Mouse (Mus musculus): ENCODE results near the gene Sparcl1. TPM values are rescaled to one million over a fixed set of nuclear protein-coding genes. Genes with fewer than 3 reads are reported as not detected.
A peak's percentile ranks its signal among the peaks of the same experiment; 100 is the strongest.

Gene Sparcl1
- polyA plus RNA-seq, 1 experiment from 2014 or later = 48.8 TPM

GRCm38 (mm10) chr5:104085366-104085765, 28.2 kb downstream of the Sparcl1 start:
- no peak for ATAC-seq (replicated peaks; ENCODE audit: insufficient number of reproducible peaks, low FRiP score, low TSS enrichment, low read depth)
- no peak overlapping the region for H3K4me2 ChIP-seq (ENCODE audit: low read depth, low read length)
- no peaks in the 10 kb centered on the region for H3K36me3 ChIP-seq (replicated peaks; ENCODE audit: control insufficient read depth, insufficient read depth, low read depth, low read length)
- H3K4me3 ChIP-seq (ENCODE audit: low read depth, low read length) = no peak overlapping the region
- no peaks in the 10 kb centered on the region for H3K9me3 ChIP-seq (replicated peaks; ENCODE audit: control insufficient read depth, low read length)
- H3K9ac ChIP-seq (replicated peaks; ENCODE audit: low read length) = no peak overlapping the region
- no peaks in the 10 kb centered on the region for H3K27me3 ChIP-seq (ENCODE audit: control insufficient read depth, insufficient read depth, low read length)
- 87% methylated on average over 9 of the region's 9 CpGs for WGBS
- H3K27ac ChIP-seq (replicated peaks; ENCODE audit: low read depth, low read length) = no peak overlapping the region
- DNase-seq (ENCODE audit: low spot score) = no peak
- no peaks in the 10 kb centered on the region for H3K4me1 ChIP-seq (ENCODE audit: control insufficient read depth, insufficient read depth, low read length)

GRCm38 (mm10) chr5:104080736-104081135, 32.8 kb downstream of the Sparcl1 start:
- 85% methylated on average over 6 of the region's 6 CpGs for WGBS
- Histone ChIP-seq H3K4me3 (ENCODE audit: low read depth, low read length) (no peak overlapping the region), H3K9ac (replicated peaks; ENCODE audit: low read length) (no peak overlapping the region), H3K27me3 (ENCODE audit: control insufficient read depth, insufficient read depth, low read length) (no peaks in the 10 kb centered on the region), H3K9me3 (replicated peaks; ENCODE audit: control insufficient read depth, low read length) (no peaks in the 10 kb centered on the region), H3K4me1 (ENCODE audit: control insufficient read depth, insufficient read depth, low read length) (no peaks in the 10 kb centered on the region), H3K27ac (replicated peaks; ENCODE audit: low read depth, low read length) (no peak overlapping the region), H3K36me3 (replicated peaks; ENCODE audit: control insufficient read depth, insufficient read depth, low read depth, low read length) (no peaks in the 10 kb centered on the region), H3K4me2 (ENCODE audit: low read depth, low read length) (no peak overlapping the region)
- DNase-seq (ENCODE audit: low spot score) (no peak), ATAC-seq (replicated peaks; ENCODE audit: insufficient number of reproducible peaks, low FRiP score, low TSS enrichment, low read depth) (no peak)

GRCm38 (mm10) chr5:104077508-104077907, 36.0 kb downstream of the Sparcl1 start, which contains the start of gene Gm17660:
Gene Gm17660 (minus strand): TSS chr5:104077608.
- WGBS = 92% methylated on average over 7 of the region's 7 CpGs
- Histone ChIP-seq H3K4me1 (ENCODE audit: control insufficient read depth, insufficient read depth, low read length) (no peaks in the 10 kb centered on the region), H3K4me3 (ENCODE audit: low read depth, low read length) (no peak within 1 kb of the TSS), H3K9me3 (replicated peaks; ENCODE audit: control insufficient read depth, low read length) (no peaks in the 10 kb centered on the region), H3K9ac (replicated peaks; ENCODE audit: low read length) (no peak within 1 kb of the TSS), H3K27ac (replicated peaks; ENCODE audit: low read depth, low read length) (no peak within 1 kb of the TSS), H3K4me2 (ENCODE audit: low read depth, low read length) (no peak within 1 kb of the TSS), H3K27me3 (ENCODE audit: control insufficient read depth, insufficient read depth, low read length) (no peaks in the 10 kb centered on the region), H3K36me3 (replicated peaks; ENCODE audit: control insufficient read depth, insufficient read depth, low read depth, low read length) (no peaks in the 10 kb centered on the region)
- DNase-seq (ENCODE audit: low spot score) (no peak), ATAC-seq (replicated peaks; ENCODE audit: insufficient number of reproducible peaks, low FRiP score, low TSS enrichment, low read depth) (no peak)

- H3K27me3 ChIP-seq (ENCODE audit: control insufficient read depth, insufficient read depth, low read length) = no peaks in the 10 kb centered on the region
- no peak overlapping the region for H3K27ac ChIP-seq (replicated peaks; ENCODE audit: low read depth, low read length)
- no peaks in the 10 kb centered on the region for H3K4me1 ChIP-seq (ENCODE audit: control insufficient read depth, insufficient read depth, low read length)
- H3K36me3 ChIP-seq (replicated peaks; ENCODE audit: control insufficient read depth, insufficient read depth, low read depth, low read length) = no peaks in the 10 kb centered on the region
- 33% methylated on average over 10 of the region's 10 CpGs for WGBS
- H3K4me2 ChIP-seq (ENCODE audit: low read depth, low read length) = no peak overlapping the region
- H3K9ac ChIP-seq (replicated peaks; ENCODE audit: low read length) = no peak overlapping the region
- ATAC-seq (replicated peaks; ENCODE audit: insufficient number of reproducible peaks, low FRiP score, low TSS enrichment, low read depth) (no peak), DNase-seq (ENCODE audit: low spot score) (no peak)
- H3K4me3 ChIP-seq (ENCODE audit: low read depth, low read length) = no peak overlapping the region
- no peaks in the 10 kb centered on the region for H3K9me3 ChIP-seq (replicated peaks; ENCODE audit: control insufficient read depth, low read length)
These were observed 37.2 kb downstream of the Sparcl1 start for GRCm38 (mm10) chr5:104076361-104076760.

DNA sequence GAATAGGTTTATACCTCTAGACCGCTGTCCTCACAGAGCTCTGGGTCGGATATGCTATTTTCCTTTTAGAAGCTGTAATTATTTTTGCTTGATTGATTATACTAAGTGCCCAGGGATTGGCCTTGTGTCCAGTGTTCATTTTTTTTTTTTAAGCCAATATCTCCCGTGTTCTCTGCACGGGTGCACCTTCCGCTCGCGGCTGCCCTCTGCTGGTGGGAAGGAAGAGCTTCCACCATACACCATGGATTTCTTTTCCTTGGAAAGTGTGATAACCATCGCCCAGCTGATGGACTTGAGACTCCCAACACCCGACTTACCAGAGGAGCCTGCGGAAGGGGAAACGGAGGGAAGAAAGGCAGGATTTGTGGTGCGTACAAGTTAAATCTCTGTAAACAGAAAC, 39.1 kb downstream of the Sparcl1 start:
- ATAC-seq (replicated peaks; ENCODE audit: insufficient number of reproducible peaks, low FRiP score, low TSS enrichment, low read depth) (no peak), DNase-seq (ENCODE audit: low spot score) (peak; percentile 63)
- Histone ChIP-seq H3K36me3 (replicated peaks; ENCODE audit: control insufficient read depth, insufficient read depth, low read depth, low read length) (no peaks in the 10 kb centered on the region), H3K9me3 (replicated peaks; ENCODE audit: control insufficient read depth, low read length) (no peaks in the 10 kb centered on the region), H3K4me3 (ENCODE audit: low read depth, low read length) (no peak overlapping the region), H3K27ac (replicated peaks; ENCODE audit: low read depth, low read length) (no peak overlapping the region), H3K4me1 (ENCODE audit: control insufficient read depth, insufficient read depth, low read length) (no peaks in the 10 kb centered on the region), H3K9ac (replicated peaks; ENCODE audit: low read length) (no peak overlapping the region), H3K27me3 (ENCODE audit: control insufficient read depth, insufficient read depth, low read length) (no peaks in the 10 kb centered on the region), H3K4me2 (ENCODE audit: low read depth, low read length) (no peak overlapping the region)
- 29% methylated on average over 12 of the region's 12 CpGs for WGBS

GRCm38 (mm10) chr5:104073602-104074001, 39.9 kb downstream of the Sparcl1 start:
- 78% methylated on average over 5 of the region's 5 CpGs for WGBS
- no peaks in the 10 kb centered on the region for H3K4me1 ChIP-seq (ENCODE audit: control insufficient read depth, insufficient read depth, low read length)
- ATAC-seq (replicated peaks; ENCODE audit: insufficient number of reproducible peaks, low FRiP score, low TSS enrichment, low read depth) (peak; percentile 91), DNase-seq (ENCODE audit: low spot score) (no peak)
- H3K4me3 ChIP-seq (ENCODE audit: low read depth, low read length) = no peak overlapping the region
- H3K4me2 ChIP-seq (ENCODE audit: low read depth, low read length) = no peak overlapping the region
- H3K9me3 ChIP-seq (replicated peaks; ENCODE audit: control insufficient read depth, low read length) = no peaks in the 10 kb centered on the region
- no peaks in the 10 kb centered on the region for H3K27me3 ChIP-seq (ENCODE audit: control insufficient read depth, insufficient read depth, low read length)
- no peaks in the 10 kb centered on the region for H3K36me3 ChIP-seq (replicated peaks; ENCODE audit: control insufficient read depth, insufficient read depth, low read depth, low read length)
- no peak overlapping the region for H3K27ac ChIP-seq (replicated peaks; ENCODE audit: low read depth, low read length)
- H3K9ac ChIP-seq (replicated peaks; ENCODE audit: low read length) = no peak overlapping the region

DNA sequence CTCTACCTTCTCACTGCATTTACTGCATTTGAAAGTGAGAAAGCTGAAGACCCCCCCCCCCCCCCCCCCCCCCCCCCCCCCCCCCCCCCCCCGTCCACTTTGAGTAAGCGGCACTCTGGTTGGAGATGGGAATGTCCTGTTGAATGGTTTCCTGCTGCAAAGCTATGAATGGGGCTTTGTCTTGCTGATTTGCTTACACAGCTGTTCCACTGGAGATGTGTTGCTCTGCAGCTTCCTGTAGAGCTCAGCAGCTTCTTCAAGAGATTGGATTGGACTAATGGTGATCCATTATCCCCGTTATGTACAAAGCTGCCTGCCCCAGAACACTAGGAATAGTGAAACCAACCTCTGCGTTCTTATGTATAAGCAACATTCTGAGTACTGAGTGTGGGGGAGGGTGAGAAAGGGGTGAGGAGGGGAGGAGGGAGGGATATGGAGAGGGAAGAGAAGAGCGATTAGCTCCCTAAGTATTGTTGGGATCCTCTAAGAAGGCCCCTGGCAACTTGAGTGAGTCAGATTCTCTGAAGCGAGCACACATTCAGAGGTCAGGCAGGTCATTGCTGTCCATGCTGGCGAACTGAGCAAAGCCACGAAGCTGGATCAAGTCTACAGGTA, 41.2 kb downstream of the Sparcl1 start:
- Histone ChIP-seq H3K4me1 (ENCODE audit: control insufficient read depth, insufficient read depth, low read length) (no peaks in the 10 kb centered on the region), H3K36me3 (replicated peaks; ENCODE audit: control insufficient read depth, insufficient read depth, low read depth, low read length) (no peaks in the 10 kb centered on the region), H3K9me3 (replicated peaks; ENCODE audit: control insufficient read depth, low read length) (no peaks in the 10 kb centered on the region), H3K4me2 (ENCODE audit: low read depth, low read length) (no peak overlapping the region; the same call in 1 of the 2 replicates), H3K27me3 (ENCODE audit: control insufficient read depth, insufficient read depth, low read length) (no peaks in the 10 kb centered on the region), H3K9ac (replicated peaks; ENCODE audit: low read length) (no peak overlapping the region), H3K27ac (replicated peaks; ENCODE audit: low read depth, low read length) (peak overlapping the region; percentile 37), H3K4me3 (ENCODE audit: low read depth, low read length) (no peak overlapping the region)
- DNase-seq (ENCODE audit: low spot score) = peak; percentile 79
- ATAC-seq (replicated peaks; ENCODE audit: insufficient number of reproducible peaks, low FRiP score, low TSS enrichment, low read depth) = peak; percentile 94
- WGBS = 9% methylated on average over 6 of the region's 8 CpGs

GRCm38 (mm10) chr5:104071048-104071447, 42.5 kb downstream of the Sparcl1 start:
- no peak overlapping the region for H3K4me2 ChIP-seq (ENCODE audit: low read depth, low read length)
- no peaks in the 10 kb centered on the region for H3K9me3 ChIP-seq (replicated peaks; ENCODE audit: control insufficient read depth, low read length)
- no peak overlapping the region for H3K4me3 ChIP-seq (ENCODE audit: low read depth, low read length)
- H3K27ac ChIP-seq (replicated peaks; ENCODE audit: low read depth, low read length) = no peak overlapping the region
- H3K4me1 ChIP-seq (ENCODE audit: control insufficient read depth, insufficient read depth, low read length) = no peaks in the 10 kb centered on the region
- H3K9ac ChIP-seq (replicated peaks; ENCODE audit: low read length) = no peak overlapping the region
- DNase-seq (ENCODE audit: low spot score) (no peak), ATAC-seq (replicated peaks; ENCODE audit: insufficient number of reproducible peaks, low FRiP score, low TSS enrichment, low read depth) (no peak)
- no peaks in the 10 kb centered on the region for H3K27me3 ChIP-seq (ENCODE audit: control insufficient read depth, insufficient read depth, low read length)
- H3K36me3 ChIP-seq (replicated peaks; ENCODE audit: control insufficient read depth, insufficient read depth, low read depth, low read length) = no peaks in the 10 kb centered on the region
- WGBS = 74% methylated on average over 4 of the region's 4 CpGs
